Mouse (Mus musculus) heart, adult 2 months (tissue): ENCODE results near the gene Slc35e1.

Source experiments
- CTCF ChIP-seq: fragments of 200-600 bp; IDR thresholded peaks from 2 replicates; pipeline ENCODE4 v1.8.1; 2022; ENCODE audit warnings: antibody characterized with exemption, mild to moderate bottlenecking, moderate library complexity
- EP300 ChIP-seq: fragments of 200-500 bp; IDR thresholded peaks from 2 replicates; pipeline ENCODE4 v1.6.1; 2011; ENCODE audit warnings: low read depth, low read length, control low read depth; ENCODE audit not compliant: insufficient read depth
- POLR2A ChIP-seq: fragments of 200-500 bp; IDR thresholded peaks from 2 replicates; pipeline ENCODE4 v1.6.1; 2011; ENCODE audit warnings: mild to moderate bottlenecking, low read depth, low read length, control low read depth; ENCODE audit not compliant: insufficient read depth

- TF ChIP-seq POLR2A = no peak
- TF ChIP-seq CTCF = no peak
- TF ChIP-seq EP300 = no peak
Measured at GRCm38 (mm10) chr8:72485456-72486199, 6.8 kb downstream of the Slc35e1 start.
